Mouse (Mus musculus) megakaryocyte, embryonic 14.5 days (primary cell): Measurements from ENCODE around the gene Actr1b. TPM values are rescaled to one million over a fixed set of nuclear protein-coding genes. Genes with fewer than 3 reads are reported as not detected.

Experiments
- H3K27me3 ChIP-seq: replicated peaks from 2 replicates; pipeline ENCODE3; 2012; ENCODE audit warnings: inconsistent platforms
- H3K36me3 ChIP-seq: replicated peaks from 2 replicates; pipeline ENCODE3; 2012; ENCODE audit warnings: low read length, inconsistent platforms, mixed read lengths
- H3K4me1 ChIP-seq: 2 replicates; pipeline ENCODE4 v1.6.1; 2012; ENCODE audit warnings: inconsistent platforms
- H3K4me3 ChIP-seq: replicated peaks from 2 replicates; pipeline ENCODE3; 2012; ENCODE audit warnings: moderate library complexity, mild to moderate bottlenecking, inconsistent platforms
- H3K9me3 ChIP-seq: 2 replicates; pipeline ENCODE4 v1.6.1; 2012; ENCODE audit warnings: inconsistent platforms
- FLI1 ChIP-seq: IDR thresholded peaks from 2 replicates; pipeline ENCODE4 v1.6.1; 2012; ENCODE audit warnings: low read length, inconsistent platforms, mixed read lengths
- GATA1 ChIP-seq: IDR thresholded peaks from 3 replicates; pipeline ENCODE4 v1.6.1; 2012; ENCODE audit warnings: mixed read lengths, low read length, inconsistent platforms, borderline replicate concordance
- polyA plus RNA-seq: library from polyadenylated mRNA; stranded (reverse); fragments of >175 nt; gene quantifications from 2 replicates; pipeline ENCODE4 v1.2.3, GENCODE M21; 2012; ENCODE audit warnings: low replicate concordance; ENCODE audit not compliant: insufficient read depth

The Actr1b gene
- polyA plus RNA-seq, result 26.0 and 36.4 TPM in 2 replicates

DNA sequence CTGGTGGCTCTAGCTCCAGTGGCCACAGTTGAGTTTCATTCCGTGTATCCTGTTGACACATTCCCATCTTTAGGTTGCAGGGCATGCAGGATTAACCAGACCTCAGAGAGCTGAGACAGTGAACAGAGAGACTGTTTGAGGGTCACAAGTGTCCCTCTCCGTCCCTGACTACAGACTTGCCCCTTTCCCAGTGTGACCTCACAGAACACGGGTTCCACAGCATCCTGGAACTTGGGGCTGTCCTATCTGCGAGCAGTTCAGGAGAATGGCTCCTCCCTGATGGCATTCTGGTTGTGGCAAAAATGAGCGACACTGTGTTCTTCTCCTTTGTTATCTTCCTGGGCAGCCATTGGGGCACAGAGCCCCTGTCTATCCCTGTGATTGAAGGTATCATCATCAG, at the start of gene Actr1b:
Gene Actr1b, minus strand, starts transcription at position 112 of the 400 bp plus-strand sequence.
- no peak for TF ChIP-seq FLI1
- TF ChIP-seq GATA1, result no peak
- Histone ChIP-seq H3K4me1 (peaks cover 6% of the 10 kb centered on the region; the same call in 1 of the 2 replicates), H3K36me3 (no peaks in the 10 kb centered on the region), H3K9me3 (peaks cover 15% of the 10 kb centered on the region), H3K27me3 (peaks cover 24% of the 10 kb centered on the region), H3K4me3 (no peak within 1 kb of the TSS)

DNA sequence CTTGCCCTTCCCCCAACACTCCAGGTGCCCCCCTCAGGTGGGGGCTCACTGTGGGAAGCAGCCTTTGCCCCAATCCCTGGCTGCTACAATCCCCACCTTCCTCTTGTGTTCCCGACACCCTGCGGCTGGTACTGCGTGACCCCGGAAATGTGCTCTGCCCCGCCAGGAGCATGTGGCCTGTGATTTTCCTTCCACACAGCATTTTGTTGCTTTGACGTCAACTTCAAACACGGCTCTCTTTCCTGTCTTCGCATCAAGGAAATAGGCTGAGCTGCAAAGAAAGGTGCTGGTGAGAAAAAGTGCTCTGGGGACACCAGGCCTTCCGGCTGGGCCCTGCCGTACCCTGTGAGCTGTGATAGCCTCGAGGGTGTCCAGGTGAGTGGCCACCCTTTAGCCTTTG, 47.3 kb upstream of the Actr1b start, which contains the start of gene Zap70:
Gene Zap70, plus strand, starts transcription at position 231 of the 400 bp plus-strand sequence.
- Histone ChIP-seq H3K27me3 (peaks cover 68% of the 10 kb centered on the region), H3K36me3 (no peaks in the 10 kb centered on the region), H3K4me3 (no peak within 1 kb of the TSS), H3K4me1 (peaks cover 35% of the 10 kb centered on the region), H3K9me3 (no peaks in the 10 kb centered on the region)
- TF ChIP-seq GATA1 (no peak), FLI1 (no peak)

DNA sequence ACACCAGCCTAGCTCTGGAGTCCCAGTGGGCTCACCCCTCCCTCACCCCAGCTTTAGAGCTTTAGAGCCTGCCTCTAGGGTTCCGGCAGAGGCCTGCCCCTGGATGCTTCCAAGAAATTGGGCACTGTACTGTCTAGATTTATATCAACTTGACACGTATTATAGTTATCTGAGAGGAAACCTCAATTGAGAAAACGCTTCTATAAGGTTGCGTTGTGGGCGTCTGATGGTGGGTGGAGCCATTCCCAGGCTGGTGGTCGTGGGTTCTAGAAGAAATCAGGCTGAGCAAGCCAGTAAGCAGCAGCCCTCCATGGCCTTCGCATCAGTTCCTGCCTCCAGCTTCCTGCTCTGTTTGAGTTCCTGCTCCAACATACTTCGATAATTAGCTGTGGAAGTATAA, 46.8 kb upstream of the Actr1b start:
- no peaks in the 10 kb centered on the region for H3K9me3 ChIP-seq
- peaks cover 70% of the 10 kb centered on the region for H3K27me3 ChIP-seq
- H3K36me3 ChIP-seq, result no peaks in the 10 kb centered on the region
- H3K4me1 ChIP-seq, result peaks cover 30% of the 10 kb centered on the region
- no peak overlapping the region for H3K4me3 ChIP-seq
- TF ChIP-seq GATA1 (no peak), FLI1 (no peak)

DNA sequence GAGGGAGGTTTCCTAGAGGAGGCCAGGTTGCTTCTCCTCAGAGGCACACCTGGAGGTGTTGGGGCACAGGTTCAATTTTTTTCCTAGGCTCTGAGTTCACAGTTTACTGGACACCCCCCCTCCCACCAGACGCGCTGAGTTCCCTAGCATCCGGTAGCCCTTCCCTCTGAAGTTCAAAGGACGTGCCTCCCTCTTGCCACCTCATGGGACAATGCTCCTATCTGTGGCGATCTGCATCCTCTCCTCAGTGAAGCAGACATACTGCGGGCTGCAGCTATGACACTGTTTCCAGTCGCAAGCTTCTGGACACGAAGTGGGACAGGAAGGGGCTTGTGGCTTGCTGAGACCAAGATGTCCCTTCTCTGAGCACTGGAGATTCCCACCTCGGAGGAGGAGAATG, 46.2 kb upstream of the Actr1b start:
- Histone ChIP-seq H3K36me3 (no peaks in the 10 kb centered on the region), H3K4me3 (no peak overlapping the region), H3K4me1 (peaks cover 23% of the 10 kb centered on the region), H3K9me3 (no peaks in the 10 kb centered on the region), H3K27me3 (peaks cover 71% of the 10 kb centered on the region)
- TF ChIP-seq GATA1 (no peak), FLI1 (no peak)

DNA sequence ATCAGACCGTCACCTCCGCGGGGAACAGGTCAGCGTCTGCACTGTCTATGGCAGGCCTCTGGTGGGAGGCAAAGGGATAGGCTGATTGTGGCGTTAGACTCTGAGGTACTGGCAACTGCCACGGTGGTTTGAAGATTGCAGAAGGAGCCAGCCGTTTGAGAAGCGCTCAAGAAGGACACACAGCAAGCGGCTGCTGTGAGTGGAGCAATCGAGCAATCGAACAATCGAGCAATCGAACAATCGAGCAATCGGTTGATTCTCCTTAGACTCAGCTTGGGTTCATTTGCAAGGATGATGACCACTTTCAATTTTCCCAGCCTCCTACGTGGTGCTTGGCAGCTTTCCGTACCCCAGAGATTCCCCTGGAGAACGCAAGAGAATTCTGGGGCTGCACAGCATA, 44.9 kb upstream of the Actr1b start:
- Histone ChIP-seq H3K9me3 (no peaks in the 10 kb centered on the region), H3K4me1 (peaks cover 17% of the 10 kb centered on the region), H3K36me3 (no peaks in the 10 kb centered on the region), H3K27me3 (peaks cover 75% of the 10 kb centered on the region), H3K4me3 (no peak overlapping the region)
- no peak for TF ChIP-seq FLI1
- TF ChIP-seq GATA1, result no peak

DNA sequence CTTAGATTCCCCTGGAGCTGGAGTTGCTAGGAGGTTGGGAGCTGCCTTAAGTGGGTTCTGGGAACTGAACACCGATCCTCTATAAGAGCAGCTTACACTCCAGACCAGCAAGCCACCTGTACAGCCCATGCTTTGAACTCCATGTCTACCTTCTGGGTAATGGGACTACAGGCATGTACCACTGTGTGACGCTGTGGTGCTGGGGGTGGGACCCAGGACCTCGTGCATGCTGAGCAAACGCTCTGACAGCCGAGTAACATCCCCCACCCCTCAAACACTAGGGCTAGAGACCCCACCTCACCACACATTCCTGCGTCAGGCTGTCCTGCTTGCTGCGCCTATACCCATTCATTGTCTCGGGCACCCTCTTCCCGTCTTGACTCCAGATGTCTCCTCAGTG, 44.3 kb upstream of the Actr1b start:
- no peak for TF ChIP-seq GATA1
- no peak for TF ChIP-seq FLI1
- Histone ChIP-seq H3K4me3 (no peak overlapping the region), H3K4me1 (peaks cover 22% of the 10 kb centered on the region), H3K9me3 (no peaks in the 10 kb centered on the region), H3K27me3 (peaks cover 75% of the 10 kb centered on the region), H3K36me3 (no peaks in the 10 kb centered on the region)

DNA sequence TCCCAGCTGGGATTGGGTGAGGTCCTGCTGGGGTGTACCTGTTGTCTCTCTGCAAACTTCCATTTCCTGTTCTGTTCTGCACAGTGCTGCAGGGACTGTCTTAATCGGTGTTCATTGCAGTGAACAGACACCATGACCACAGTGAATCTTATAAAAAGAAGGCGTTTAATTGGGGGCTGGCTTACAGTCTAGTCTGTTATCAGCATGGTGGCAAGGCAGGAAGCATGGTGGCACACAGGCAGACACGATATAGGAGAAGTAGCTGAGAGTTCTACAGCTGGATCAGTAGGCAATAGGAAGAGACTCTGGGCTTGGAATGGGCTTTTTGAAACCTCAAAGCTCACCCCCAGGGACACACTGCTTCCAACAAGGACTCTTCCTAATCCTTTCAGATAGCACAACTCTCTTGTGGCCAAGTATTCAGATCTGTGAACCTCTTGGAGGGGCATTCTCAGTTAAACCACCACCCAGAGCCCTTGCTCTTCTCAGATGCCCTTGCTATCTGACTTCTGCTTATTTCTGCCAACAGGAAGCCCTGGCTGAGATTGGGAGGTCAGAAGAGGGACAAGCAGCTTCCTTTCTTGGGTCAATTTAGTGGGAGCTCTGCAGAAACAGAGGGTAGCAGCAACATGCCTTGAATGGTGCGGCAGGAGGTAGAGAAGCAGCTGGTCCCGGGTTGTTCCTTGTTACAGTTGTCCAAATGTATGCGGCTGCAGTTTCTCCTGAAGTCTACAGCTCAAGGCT, 39.9 kb upstream of the Actr1b start:
- TF ChIP-seq FLI1 (no peak), GATA1 (no peak)
- peaks cover 58% of the 10 kb centered on the region for H3K27me3 ChIP-seq
- H3K36me3 ChIP-seq, result no peaks in the 10 kb centered on the region
- no peak overlapping the region for H3K4me3 ChIP-seq
- peaks cover under 1% of the 10 kb centered on the region; the same call in 1 of the 2 replicates for H3K9me3 ChIP-seq
- peaks cover 14% of the 10 kb centered on the region for H3K4me1 ChIP-seq

DNA sequence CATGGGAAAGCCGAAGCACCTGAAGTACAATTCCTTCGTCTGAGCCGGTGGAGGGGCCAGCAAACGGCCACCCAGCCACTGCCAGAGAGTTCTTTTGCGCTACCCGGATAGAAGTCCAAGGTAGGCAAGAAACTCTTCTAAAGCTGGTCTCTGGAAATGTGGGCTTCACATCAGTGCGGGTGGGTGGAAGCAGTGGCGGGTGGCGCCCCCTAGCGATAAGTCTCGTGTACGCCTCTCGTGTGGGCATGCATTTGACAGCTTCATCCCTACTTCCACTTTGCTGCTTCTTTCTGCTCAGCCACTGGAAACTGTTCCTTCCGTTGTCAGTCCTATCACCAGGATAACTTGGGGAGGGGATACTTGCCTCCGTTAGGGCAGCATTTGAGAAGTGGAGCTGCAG, 32.2 kb upstream of the Actr1b start:
- Histone ChIP-seq H3K9me3 (peaks cover 9% of the 10 kb centered on the region; the same call in 1 of the 2 replicates), H3K27me3 (peaks cover 52% of the 10 kb centered on the region), H3K36me3 (no peaks in the 10 kb centered on the region), H3K4me3 (no peak overlapping the region), H3K4me1 (peaks cover 7% of the 10 kb centered on the region)
- no peak for TF ChIP-seq GATA1
- no peak for TF ChIP-seq FLI1

DNA sequence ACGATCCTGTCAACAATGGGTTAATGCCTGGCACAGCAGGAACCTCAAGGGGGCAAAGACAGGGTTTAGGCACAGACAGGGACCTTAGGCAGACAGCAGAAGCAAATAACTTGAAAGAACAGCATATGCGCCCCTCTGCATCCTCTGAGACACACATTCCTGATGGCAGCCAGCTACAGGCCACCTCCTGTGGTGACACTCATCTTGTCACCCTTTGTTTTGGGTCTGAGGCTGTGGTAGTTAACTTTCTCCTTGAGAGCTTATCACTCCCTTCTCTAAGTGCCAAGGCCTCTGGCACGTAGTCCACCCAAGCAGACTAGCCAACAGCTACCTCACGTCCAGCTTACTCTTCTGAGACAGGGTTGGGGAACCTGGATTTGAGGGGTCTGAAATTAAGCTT, 31.4 kb upstream of the Actr1b start:
- no peak for TF ChIP-seq FLI1
- no peak for TF ChIP-seq GATA1
- Histone ChIP-seq H3K36me3 (no peaks in the 10 kb centered on the region), H3K27me3 (peaks cover 56% of the 10 kb centered on the region), H3K4me1 (peaks cover 7% of the 10 kb centered on the region), H3K4me3 (no peak overlapping the region), H3K9me3 (peaks cover 9% of the 10 kb centered on the region; the same call in 1 of the 2 replicates)

DNA sequence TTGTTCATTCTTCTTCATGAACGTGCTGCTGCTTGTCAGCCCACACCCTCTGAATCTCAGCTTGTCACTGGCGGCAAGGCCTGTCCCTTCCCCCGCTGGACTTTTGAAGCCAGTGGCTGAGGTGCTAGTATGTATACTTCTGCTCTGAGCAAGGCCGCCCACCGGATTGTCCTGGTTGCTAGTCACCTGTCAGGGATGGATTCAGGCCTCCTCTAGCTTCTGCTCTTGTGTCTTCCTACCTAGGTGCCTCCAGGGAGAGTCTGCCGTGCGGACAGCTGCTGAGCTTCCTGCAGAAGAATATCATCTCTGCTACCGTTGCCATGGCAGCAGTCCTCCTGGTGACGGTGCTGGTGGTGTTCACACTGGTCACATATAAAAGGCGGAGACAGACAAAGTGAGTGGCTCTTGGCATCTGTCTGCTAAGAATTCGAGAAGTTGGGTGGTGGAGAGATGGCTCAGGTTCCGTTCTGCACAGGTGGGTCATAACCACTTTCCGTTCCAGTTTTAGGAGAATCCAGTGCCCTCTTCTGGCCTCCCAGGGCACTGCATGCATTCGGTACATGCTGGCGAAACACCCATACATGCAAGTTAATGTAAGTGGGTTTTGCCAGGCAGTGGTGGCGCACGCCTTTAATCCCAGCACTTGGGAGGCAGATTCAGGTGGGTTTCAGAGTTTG, 30.2 kb upstream of the Actr1b start:
- peaks cover 66% of the 10 kb centered on the region for H3K27me3 ChIP-seq
- TF ChIP-seq FLI1 (no peak), GATA1 (no peak)
- H3K4me1 ChIP-seq, result peaks cover 7% of the 10 kb centered on the region
- peak overlapping the region; percentile 1 for H3K4me3 ChIP-seq
- H3K9me3 ChIP-seq, result peaks cover 9% of the 10 kb centered on the region; the same call in 1 of the 2 replicates
- H3K36me3 ChIP-seq, result no peaks in the 10 kb centered on the region
